Mouse (Mus musculus): ENCODE measurements around the gene 4930572O03Rik.
"Not testable (repeated sequence)": the region's sequence is repeated elsewhere in the genome, so short reads cannot be mapped to it uniquely, and the experiment has no call there.

4930572O03Rik gene

DNA sequence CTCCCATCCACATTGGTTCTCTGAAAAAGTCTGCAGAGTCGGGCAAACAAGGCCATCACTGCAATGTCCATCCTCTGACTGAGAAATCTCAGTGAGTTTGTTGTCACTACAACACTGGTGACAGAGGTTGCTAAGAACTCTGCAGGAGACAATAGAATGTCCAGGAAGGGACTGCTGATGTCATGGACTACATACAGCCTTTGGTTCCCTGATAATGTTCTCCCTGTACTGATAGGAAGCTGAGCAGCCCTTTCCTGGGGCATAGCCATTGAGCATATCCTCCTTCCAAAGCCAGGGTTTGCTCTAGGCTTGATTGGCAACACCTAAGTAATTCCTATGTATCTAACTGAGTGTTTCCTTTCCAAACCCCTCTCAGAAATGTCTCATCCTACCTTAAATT, at the start of gene 4930572O03Rik:
Gene 4930572O03Rik (minus strand): TSS at position 101 of the 400 bp plus-strand sequence.
- DNase-seq (ENCODE audit: low read depth, low spot score), result not testable (repeated sequence)

DNA sequence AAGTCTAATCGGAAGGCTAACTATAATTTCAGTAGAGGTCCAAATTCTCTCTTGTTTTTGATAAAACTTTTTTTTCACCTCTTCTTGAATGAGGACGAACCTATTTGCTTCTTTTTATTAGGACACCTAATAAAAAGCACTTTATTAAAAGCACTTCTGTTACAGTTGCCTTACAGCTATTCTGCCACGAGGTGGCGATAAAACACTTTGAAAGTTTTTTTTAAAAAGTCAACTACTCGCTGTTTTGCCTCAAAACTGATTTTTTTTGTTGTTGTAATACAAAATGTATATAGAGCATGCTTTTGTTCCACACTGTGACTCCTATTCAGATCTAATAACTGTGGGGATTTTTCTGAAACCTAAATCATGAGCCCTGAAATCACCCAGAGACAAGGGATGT, 46.0 kb upstream of the 4930572O03Rik start:
- peak; percentile 37 for DNase-seq (ENCODE audit: low read depth, low spot score)

DNA sequence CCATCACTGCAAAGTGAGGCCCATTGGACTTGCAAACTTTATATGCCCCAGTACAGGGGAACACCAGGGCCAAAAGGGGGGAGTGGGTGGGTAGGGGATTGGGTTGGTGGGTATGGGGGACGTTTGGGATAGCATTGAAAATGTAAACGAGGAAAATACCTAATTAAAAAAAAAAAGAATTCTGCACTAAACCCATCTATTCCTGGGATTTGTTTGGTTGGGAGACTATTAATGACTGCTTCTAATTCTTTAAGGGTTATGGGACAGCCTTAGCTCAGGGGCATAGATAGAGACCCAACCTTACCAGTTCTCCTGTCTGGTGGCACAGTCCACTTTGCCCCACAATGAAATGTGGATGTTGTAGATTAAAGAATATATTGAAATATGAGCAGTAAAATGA, 40.9 kb upstream of the 4930572O03Rik start:
- not testable (repeated sequence) for DNase-seq (ENCODE audit: low read depth, low spot score)

DNA sequence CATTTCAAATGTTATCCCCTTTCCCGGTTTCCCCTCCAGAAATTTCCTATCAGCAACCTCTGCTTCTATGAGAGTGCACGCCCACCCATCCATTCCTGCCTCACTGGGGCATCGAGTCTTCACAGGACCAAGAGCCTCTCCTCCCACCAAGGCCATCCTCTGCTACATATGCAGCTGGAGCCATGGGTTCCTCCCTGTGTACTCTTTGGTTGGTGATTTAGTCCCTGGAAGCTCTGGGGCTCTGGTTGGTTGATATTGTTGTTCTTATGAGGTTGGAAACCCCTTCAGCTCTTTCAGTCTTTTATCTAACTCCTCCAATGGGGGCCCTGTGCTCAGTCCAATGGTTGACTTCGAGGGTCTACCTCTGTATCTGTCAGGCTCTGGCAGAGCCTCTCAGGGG, 35.0 kb upstream of the 4930572O03Rik start:
- DNase-seq (ENCODE audit: low read depth, low spot score), result not testable (repeated sequence)

DNA sequence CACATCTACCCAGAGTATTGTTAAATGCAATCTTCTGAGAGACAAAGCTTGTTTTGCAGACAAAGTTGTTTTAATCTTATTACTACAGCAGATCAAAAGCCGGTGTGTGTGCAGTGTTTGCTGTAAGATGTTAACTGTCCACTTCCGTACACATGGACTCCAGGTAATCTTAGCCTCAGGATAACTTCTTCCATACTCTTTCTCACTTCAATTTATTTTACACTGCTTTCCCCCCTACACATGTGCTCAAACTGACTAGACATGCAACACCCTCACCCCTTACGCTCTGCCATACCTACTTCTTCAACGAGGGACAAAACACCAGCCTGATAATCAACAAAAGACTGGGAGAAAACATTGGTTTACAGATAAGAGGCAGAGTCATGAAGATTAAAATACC, 34.0 kb upstream of the 4930572O03Rik start:
- DNase-seq (ENCODE audit: low read depth, low spot score), result peak; percentile 21

DNA sequence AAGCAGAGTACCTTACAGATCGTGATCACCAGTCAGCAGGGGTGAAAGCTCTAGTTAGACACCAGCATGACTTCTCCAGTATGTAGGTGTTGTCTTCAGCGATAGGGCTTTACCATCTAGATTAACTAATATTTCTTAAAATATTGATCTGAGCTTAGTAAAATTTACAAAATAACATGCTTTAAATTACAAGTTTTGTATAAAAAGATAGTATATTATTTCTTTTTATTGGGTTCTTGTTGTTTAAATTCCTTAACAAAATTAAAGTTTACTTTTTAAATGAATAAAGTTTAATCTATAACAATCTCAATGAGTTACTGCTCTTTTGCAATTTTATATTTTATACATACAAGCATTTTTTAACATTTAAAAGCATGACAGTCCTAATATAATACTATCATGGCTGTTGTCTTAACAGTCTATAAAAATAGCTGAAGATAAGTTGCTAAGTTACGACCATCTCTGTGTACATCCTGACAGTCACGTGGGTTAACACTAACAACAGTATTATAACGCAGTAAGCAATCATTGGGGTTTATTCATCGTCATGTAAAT, 32.9 kb upstream of the 4930572O03Rik start:
- DNase-seq (ENCODE audit: low read depth, low spot score), result not testable (repeated sequence)

DNA sequence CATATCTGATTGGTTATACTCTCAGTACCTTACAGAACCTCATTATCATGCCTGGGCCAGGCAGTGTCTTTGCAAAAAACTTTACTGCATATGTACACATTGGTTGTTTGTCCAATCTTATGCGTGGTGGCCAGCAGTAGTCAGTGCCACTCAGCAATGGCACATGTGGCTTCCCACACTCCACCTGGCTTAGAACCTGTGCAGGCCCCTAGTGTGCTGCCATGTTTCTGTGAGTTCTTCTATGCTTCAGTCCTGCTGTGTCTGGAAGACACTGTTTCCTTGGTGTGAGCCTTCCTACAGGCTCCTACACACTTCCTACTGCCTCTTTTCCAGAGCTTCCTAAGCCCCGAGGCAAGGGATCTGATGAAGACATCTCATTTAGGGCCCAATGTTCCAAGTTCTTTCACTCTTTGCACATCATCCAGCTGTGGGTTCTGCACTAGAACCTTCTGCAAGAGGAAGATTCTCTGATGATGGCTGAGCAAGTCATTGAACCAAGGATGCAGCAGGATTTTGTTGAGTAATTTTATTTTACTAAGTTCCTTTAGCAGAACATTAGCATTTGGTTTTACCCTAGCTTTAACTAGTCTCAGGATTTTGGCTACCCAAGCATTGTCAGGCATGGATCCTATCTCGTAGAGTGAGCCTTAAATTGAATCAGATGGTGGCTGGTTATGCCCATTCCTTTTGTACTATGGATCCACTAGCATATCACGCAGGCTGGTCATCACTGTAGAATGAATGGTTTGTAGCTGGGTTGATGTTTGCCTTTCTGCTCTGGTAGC, 32.2 kb upstream of the 4930572O03Rik start:
- not testable (repeated sequence) for DNase-seq (ENCODE audit: low read depth, low spot score)

DNA sequence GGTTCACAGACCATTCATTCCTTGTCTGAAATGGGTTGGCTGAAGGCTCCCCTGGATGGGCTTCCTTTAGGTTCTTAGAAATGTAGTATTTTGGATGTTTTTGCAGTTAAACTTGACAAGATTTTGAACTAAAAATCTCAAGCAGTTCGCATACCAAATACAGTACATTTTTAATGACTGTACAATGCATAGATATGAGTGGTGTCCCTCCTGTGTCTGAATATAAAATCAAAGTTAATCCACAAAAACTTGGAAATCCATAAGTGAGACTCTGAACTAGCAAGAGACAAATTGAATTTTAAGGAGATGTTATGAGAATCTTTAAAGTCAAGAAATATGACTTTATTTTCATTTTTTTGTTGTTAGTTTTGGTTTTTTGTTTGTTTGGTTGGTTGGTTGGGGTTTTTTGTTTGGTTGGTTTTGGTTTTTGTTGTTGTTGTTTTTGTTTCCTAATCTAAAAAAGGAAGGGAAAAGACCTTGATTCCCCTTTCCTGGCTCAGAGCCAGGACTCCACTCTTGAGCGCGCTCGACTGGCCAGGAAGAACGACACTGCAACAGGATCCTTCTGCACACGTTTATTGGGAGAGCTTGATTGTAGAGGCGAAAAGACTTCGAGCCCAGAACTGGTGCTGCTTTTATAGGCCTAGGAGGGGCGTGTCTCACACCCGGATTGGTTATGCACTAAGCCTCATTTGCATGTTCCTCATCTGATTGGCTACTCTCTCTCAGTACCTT, 24.6 kb upstream of the 4930572O03Rik start:
- not testable (repeated sequence) for DNase-seq (ENCODE audit: low read depth, low spot score)

DNA sequence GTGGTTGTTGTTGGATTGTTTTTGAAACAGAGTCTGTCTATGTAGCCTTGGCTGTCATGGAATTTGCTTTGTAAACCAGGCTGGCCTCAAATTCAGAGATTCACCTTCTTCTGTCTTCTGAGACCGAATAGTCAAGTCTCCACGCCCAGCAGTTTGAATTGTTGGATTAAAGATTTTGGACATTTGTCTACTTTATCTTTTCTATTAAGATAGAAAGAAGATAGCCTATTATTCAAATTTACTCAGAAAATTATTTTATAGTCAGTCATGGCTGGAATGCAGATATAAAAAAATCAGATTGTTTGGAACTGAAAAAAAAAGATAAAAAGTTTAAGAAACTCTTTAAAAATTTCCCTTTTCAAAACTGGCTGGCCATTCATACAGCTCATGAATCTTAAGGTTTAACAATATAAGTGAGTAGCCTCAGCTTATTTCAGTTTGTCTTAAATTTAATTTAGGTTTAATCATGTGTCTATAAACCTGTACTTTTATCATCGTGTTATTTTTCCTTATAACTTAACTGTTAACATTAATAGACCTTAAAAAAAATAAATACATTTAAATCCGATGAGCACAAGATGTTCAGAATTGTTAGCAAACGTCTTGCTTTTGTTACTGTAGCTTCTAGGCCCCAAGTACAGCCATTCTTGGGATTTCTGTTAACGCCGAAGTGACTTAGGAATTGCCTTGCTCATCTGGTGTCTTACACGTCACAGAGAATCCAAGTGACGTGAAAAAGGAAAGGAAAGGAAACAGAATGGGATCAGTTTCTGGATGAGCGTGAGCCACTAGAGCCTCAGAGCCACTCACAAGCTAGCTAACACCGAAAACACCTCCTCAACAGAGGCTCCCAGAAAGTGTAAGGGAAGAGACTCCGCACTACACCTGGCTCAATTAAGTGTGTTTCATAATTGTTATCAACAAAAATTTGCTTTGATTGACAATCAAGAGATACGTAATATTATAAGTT, 23.4 kb upstream of the 4930572O03Rik start:
- peak; percentile 16 for DNase-seq (ENCODE audit: low read depth, low spot score)

DNA sequence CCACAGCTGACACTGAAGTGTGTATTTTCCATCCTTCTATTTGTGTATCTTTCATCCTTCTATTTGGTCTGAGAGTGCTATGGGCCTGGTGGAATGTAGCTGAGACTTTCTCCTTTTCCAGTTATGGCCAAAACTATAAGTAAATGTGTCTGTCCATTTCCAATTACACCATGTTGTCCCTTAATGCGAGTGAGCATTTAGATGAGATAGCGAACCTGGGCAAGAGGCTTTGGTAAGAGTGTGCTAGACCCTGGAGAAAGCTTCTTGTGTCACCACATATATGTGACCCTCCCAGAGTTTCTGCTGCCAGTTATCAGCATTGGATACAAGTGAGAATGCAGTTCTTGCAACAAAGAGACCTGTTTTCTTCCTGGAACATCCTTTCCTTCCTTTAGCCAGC, 22.0 kb upstream of the 4930572O03Rik start:
- peak; percentile 32 for DNase-seq (ENCODE audit: low read depth, low spot score)

DNA sequence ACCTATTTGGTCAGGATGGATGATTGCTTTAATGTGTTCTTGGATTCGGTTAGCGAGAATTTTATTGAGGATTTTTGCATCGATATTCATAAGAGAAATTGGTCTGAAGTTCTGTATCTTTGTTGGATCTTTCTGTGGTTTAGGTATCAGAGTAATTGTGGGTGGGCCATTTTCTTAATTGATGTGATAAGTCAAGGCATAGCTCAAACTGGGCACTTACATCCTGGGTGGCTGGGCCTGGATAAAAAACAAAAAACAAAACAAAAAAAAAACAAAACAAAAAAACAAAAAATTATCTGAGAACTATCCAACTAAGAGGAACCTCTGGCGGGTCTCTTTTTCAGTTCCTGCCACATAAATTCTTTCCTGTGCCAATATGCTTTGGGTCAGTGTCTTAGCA, 20.9 kb upstream of the 4930572O03Rik start:
- DNase-seq (ENCODE audit: low read depth, low spot score), result not testable (repeated sequence)

DNA sequence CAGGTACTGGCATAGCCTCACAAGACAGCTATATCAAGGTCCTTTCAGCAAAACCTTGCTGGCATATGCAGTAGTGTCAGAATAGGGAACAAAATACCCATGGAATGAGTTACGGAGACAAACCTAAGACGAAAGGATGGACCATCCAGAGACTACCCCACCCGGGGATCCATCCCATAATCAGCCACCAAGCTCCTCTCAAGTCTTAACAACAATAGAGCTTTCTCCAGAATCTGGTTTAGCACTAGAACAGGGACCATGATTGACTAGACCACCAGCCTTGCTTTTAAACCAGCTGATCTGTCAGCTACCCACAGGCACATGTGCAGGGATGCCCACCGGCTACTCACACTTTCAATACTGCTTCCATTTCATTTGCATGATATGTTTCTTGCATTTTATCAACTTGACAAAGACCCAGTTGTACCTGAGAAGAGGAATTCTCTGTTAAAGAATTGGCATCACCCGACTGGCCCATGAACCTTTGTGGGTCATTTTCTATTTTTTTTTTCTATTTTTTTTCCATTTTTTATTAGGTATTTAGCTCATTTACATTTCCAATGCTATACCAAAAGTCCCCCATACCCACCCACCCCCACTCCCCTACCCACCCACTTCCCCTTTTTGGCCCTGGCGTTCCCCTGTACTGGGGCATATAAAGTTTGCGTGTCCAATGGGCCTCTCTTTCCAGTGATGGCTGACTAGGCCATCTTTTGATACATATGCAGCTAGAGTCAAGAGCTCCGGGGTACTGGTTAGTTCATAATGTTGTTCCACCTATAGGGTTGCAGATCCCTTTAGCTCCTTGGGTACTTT, 17.8 kb upstream of the 4930572O03Rik start:
- DNase-seq (ENCODE audit: low read depth, low spot score), result not testable (repeated sequence)

DNA sequence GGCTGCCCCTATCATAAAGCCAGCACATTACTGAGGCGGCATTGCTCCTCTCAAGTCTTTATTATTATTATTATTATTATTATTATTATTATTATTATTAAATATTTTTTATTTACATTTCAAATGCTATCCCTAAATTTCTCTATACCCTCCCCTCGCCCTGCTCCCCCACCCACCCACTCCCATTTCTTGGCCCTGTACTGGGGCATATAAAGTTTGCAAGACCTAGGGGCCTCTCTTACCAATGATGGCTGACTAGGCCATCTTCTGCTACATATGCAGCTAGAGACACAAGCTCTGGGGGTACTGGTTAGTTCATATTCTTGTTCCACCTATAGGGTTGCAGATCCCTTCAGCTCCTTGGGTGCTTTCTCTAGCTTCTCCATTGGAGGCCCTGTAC, 17.1 kb upstream of the 4930572O03Rik start:
- DNase-seq (ENCODE audit: low read depth, low spot score), result not testable (repeated sequence)

DNA sequence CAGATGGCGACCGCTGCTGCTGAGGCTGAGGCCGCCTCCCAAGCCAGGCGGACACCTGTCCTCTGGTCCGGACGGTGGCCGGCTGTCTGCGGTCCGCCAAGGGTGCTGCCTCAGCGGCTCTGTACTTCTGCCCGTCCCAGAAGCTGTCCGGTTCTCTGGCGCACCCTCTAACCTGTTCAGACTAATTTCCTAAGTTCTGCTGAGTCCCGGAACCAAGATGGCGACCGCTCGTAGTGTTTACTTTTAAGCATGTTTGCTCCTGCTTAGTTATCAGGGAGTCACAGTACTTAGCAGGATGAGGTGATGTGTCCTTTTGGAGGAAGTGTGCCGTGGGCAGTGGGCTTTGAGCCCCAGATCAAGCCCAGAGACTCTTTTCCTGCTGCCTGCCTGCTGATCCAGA, 13.9 kb upstream of the 4930572O03Rik start:
- peak; percentile 2 for DNase-seq (ENCODE audit: low read depth, low spot score)

DNA sequence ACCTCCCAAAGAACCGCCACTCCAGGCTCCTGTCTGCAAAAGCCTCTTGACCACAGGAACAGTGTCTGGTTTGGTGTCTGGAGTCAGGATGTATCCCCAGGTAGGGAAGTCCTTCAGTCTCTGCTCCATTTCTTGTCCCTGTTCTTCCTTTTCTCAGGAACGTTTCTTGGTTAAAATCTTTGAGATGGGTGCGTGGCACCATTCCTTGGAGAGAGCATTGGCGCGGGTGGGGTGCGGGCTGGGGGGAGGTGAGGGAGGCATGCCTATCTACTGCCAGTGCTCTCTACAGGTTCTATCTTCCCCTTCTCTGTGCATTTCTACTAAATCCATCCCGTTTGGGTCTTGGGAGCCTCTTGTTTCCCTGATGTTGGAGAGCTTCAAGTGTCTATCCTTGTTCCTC, 7.0 kb upstream of the 4930572O03Rik start:
- DNase-seq (ENCODE audit: low read depth, low spot score), result not testable (repeated sequence)

DNA sequence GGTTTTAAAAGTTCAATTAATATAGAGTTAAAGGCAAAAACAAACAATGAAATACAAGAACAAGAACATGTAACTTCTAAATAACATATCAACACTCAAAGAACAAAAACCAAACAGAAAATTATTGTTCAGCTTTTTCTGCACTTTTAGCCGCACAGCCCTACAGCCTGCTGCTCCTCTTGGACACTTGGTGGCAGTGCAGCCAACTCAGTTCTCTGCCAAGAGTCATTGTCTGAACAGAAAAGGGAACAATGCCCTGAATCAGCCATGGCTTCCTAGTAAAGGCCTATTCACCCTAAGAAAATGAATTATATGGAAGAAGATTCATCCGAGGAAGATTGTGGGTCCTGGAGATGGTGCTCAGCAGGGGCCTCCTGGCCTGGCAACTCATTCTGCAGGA, 4.5 kb downstream of the 4930572O03Rik start:
- peak; percentile 14 for DNase-seq (ENCODE audit: low read depth, low spot score)

DNA sequence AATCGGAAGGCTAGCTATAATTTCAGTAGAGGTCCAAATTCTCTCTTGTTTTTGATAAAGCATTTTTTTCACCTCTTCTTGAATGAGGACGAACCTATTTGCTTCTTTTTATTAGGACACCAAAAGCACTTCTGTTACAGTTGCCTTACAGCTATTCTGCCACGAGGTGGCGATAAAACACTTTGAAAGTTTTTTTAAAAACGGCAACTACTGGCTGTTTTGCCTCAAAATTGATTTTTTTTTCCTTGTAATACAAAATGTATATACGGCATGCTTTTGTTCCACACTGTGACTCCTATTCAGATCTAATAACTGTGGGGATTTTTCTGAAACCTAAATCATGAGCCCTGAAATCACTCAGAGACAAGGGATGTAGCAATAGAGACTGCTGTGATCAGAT, 11.2 kb downstream of the 4930572O03Rik start:
- DNase-seq (ENCODE audit: low read depth, low spot score), result peak; percentile 3

DNA sequence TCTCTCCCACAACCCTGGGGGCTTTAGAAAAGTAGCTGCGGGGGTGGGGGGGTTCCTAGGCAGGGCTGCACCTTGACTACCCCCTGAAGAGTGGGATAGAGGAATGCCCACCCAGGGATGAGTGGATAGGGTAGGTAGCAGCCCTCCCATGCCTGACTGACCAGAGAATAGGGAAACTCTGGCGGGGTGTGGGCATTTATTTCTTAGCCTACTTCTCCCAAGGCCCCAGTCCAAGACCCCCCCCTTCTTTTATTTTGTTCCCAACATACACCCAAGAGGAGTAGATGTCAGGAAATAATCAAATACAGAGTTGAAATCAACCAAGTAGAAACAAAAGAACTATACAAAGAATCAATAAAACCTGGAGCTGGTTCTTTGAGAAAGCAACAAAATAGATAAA, 19.2 kb downstream of the 4930572O03Rik start:
- not testable (repeated sequence) for DNase-seq (ENCODE audit: low read depth, low spot score)

DNA sequence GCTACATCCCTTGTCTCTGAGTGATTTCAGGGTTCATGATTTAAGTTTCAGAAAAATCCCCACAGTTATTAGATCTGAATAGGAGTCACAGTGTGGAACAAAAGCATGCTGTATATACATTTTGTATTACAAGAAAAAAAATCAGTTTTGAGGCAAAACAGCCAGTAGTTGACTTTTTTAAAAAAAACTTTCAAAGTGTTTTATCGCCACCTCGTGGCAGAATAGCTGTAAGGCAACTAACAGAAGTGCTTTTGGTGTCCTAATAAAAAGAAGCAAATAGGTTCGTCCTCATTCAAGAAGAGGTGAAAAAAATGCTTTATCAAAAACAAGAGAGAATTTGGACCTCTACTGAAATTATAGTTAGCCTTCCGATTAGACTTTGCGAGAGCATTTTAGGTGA, 26.8 kb downstream of the 4930572O03Rik start:
- DNase-seq (ENCODE audit: low read depth, low spot score), result peak; percentile 61

DNA sequence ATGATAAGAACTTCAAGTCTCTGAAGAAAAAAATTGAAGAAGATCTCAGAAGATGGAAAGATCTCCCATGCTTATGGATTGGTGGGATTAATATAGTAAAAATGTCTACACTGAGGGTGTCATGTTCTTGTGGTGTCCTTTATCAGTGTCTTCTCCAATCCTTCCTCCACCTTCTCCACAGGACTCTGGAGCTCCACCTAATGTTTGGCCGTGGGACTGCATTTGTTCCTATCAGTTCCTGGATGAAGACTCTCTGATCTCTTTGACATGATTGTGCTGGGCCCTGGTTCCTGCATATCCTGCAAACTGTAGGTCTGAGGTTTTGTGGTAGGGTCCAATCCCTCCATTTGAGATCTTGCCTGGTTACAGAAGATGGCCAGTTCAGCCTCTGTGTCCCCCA, 28.7 kb downstream of the 4930572O03Rik start:
- DNase-seq (ENCODE audit: low read depth, low spot score), result not testable (repeated sequence)

All from 3T3-L1 (cell line).